8 mouse cellular contexts compared by ENCODE assay signal in genomic region chr10:127597311-127597901, GRCm38 (mm10). TPM values are rescaled to one million over a fixed set of nuclear protein-coding genes. Genes with fewer than 3 reads are reported as not detected.
DNase-seq lines count a peak whose midpoint lies in the region; ATAC-seq lines count a peak whose summit lies in the region.

No protein-coding gene starts in this region.

- no peak overlapping the region for H3K4me3 ChIP-seq in midbrain, embryonic 10.5 days
- H3K4me3 ChIP-seq in midbrain, embryonic 15.5 days: no peak overlapping the region
- H3K4me3 ChIP-seq in heart, embryonic 14.5 days (ENCODE audit: control insufficient read depth in 1 of 2, insufficient read depth in 1 of 2, low read depth in 1 of 2, low read length in 2 of 2): no peak overlapping the region
- no peak overlapping the region for H3K4me3 ChIP-seq in lung, embryonic 16.5 days (ENCODE audit: low read length)

- H3K9ac ChIP-seq in midbrain, embryonic 15.5 days: no peak overlapping the region
- 0 out of 2 replicates have a peak overlapping the region, but pooled peaks have one; percentile 1 for H3K9ac ChIP-seq in heart, embryonic 14.5 days (ENCODE audit: low read length)
- no peak overlapping the region for H3K9ac ChIP-seq in lung, embryonic 16.5 days (ENCODE audit: low read length)

- no peaks in the 10 kb centered on the region for H3K9me3 ChIP-seq in midbrain, embryonic 10.5 days (replicated peaks)
- H3K9me3 ChIP-seq in midbrain, embryonic 15.5 days: no peaks in the 10 kb centered on the region
- no peaks in the 10 kb centered on the region for H3K9me3 ChIP-seq in heart, embryonic 14.5 days (ENCODE audit: control insufficient read depth, low read length)
- H3K9me3 ChIP-seq in lung, embryonic 16.5 days (ENCODE audit: control insufficient read depth, low read length): no peaks in the 10 kb centered on the region

- peak overlapping the region; percentile 19; the same call in 1 of the 2 replicates for H3K27ac ChIP-seq in midbrain, embryonic 10.5 days (replicated peaks)
- H3K27ac ChIP-seq in midbrain, embryonic 15.5 days: no peak overlapping the region
- H3K27ac ChIP-seq in heart, embryonic 14.5 days (replicated peaks in 1 of 2; ENCODE audit: control insufficient read depth in 1 of 2, insufficient read depth in 1 of 2, low read depth in 2 of 2, low read length in 2 of 2): peak overlapping the region in 1 of 2 experiments; percentile 81; a peak in 3 of 4 replicates
- peak overlapping the region; percentile 55 for H3K27ac ChIP-seq in lung, embryonic 16.5 days (ENCODE audit: low read length)

- H3K4me2 ChIP-seq in midbrain, embryonic 15.5 days: no peak overlapping the region
- no peak overlapping the region for H3K4me2 ChIP-seq in heart, embryonic 14.5 days (ENCODE audit: low read length)
- H3K4me2 ChIP-seq in lung, embryonic 16.5 days (ENCODE audit: low read depth, low read length): no peak overlapping the region

- no peak for ATAC-seq in midbrain, embryonic 15.5 days (replicated peaks)
- no peak for ATAC-seq in heart, embryonic 14.5 days (ENCODE audit: insufficient number of reproducible peaks, insufficient read depth, low FRiP score, low read depth)
- no peak for ATAC-seq in lung, embryonic 16.5 days (ENCODE audit: low read depth)

- 85% methylated on average over 5 of the region's 5 CpGs for WGBS in midbrain, embryonic 10.5 days
- WGBS in midbrain, embryonic 15.5 days: 79% methylated on average over 5 of the region's 5 CpGs
- 73% methylated on average over 5 of the region's 5 CpGs for WGBS in heart, embryonic 14.5 days
- 66% methylated on average over 5 of the region's 5 CpGs for WGBS in lung, embryonic 16.5 days

- peaks cover 38% of the 10 kb centered on the region for H3K4me1 ChIP-seq in midbrain, embryonic 10.5 days
- peaks cover 9% of the 10 kb centered on the region; the same call in 1 of the 2 replicates for H3K4me1 ChIP-seq in midbrain, embryonic 15.5 days
- H3K4me1 ChIP-seq in heart, embryonic 14.5 days (ENCODE audit: control insufficient read depth in 2 of 2, insufficient read depth in 2 of 2, low read length in 2 of 2): peaks cover 52 to 64% of the 10 kb centered on the region in 2 experiments
- H3K4me1 ChIP-seq in lung, embryonic 16.5 days (replicated peaks; ENCODE audit: control insufficient read depth, insufficient read depth, low read length): peaks cover 75% of the 10 kb centered on the region

- peak; percentile 55 to 78 for DNase-seq in adrenal gland, adult (ENCODE audit: inconsistent age in 2 of 2, low spot score in 1 of 2)
- no peak for DNase-seq in adrenal gland, postnatal 4 days (ENCODE audit: low spot score in 2 of 2)
- DNase-seq in midbrain, embryonic 10.5 days (ENCODE audit: low spot score): no peak
- no peak for DNase-seq in natural killer cell, adult 2 months (ENCODE audit: low spot score in 2 of 2)
- DNase-seq in urinary bladder, postnatal 25 days (ENCODE audit: low spot score): no peak

- H3K27me3 ChIP-seq in midbrain, embryonic 10.5 days (ENCODE audit: low read depth, poor library complexity, severe bottlenecking): no peaks in the 10 kb centered on the region
- no peaks in the 10 kb centered on the region for H3K27me3 ChIP-seq in midbrain, embryonic 15.5 days (replicated peaks)
- H3K27me3 ChIP-seq in heart, embryonic 14.5 days (ENCODE audit: control insufficient read depth, insufficient read depth, low read length): no peaks in the 10 kb centered on the region
- H3K27me3 ChIP-seq in lung, embryonic 16.5 days (ENCODE audit: control insufficient read depth, insufficient read depth, low read depth, low read length): no peaks in the 10 kb centered on the region

- peaks cover 85% of the 10 kb centered on the region for H3K36me3 ChIP-seq in midbrain, embryonic 10.5 days
- peaks cover 42% of the 10 kb centered on the region for H3K36me3 ChIP-seq in midbrain, embryonic 15.5 days (replicated peaks)
- H3K36me3 ChIP-seq in heart, embryonic 14.5 days (ENCODE audit: control insufficient read depth, insufficient read depth, low read length): peaks cover 17% of the 10 kb centered on the region; the same call in 1 of the 2 replicates
- peaks cover 19% of the 10 kb centered on the region for H3K36me3 ChIP-seq in lung, embryonic 16.5 days (ENCODE audit: control insufficient read depth, insufficient read depth, low read length)

RNA-seq across cellular contexts. Expression of gene Lrp1, which starts 23.5 kb away (rescaled TPM):
- 100 to 1,000 TPM; 283 to 301 TPM for total RNA-seq in adrenal gland, postnatal 4 days (2021)
- 54.9 and 69.8 TPM in 2 replicates for polyA plus RNA-seq in midbrain, embryonic 10.5 days (2016; fragmentation: Nextera tagmentation; extraction: Ambion mirVana)
- polyA plus RNA-seq in midbrain, embryonic 15.5 days (2015; fragmentation: Nextera tagmentation; extraction: Ambion mirVana): 117 and 119 TPM in 2 replicates
- 29.4 and 31.2 TPM in 2 replicates for polyA plus RNA-seq in heart, embryonic 14.5 days (2014; fragmentation: Nextera tagmentation; extraction: Ambion mirVana)
- polyA plus RNA-seq in lung, embryonic 16.5 days (2015; fragmentation: Nextera tagmentation; extraction: Ambion mirVana): 78.9 and 83.6 TPM in 2 replicates

RNA-seq across cellular contexts. Expression of gene Stat6, which starts 45.4 kb away (rescaled TPM):
- total RNA-seq in adrenal gland, postnatal 4 days (2021): 10 to 100 TPM; 72.7 to 78.0 TPM
- 8.2 and 8.9 TPM in 2 replicates for polyA plus RNA-seq in midbrain, embryonic 10.5 days (2016; fragmentation: Nextera tagmentation; extraction: Ambion mirVana)
- 5.8 and 5.9 TPM in 2 replicates for polyA plus RNA-seq in midbrain, embryonic 15.5 days (2015; fragmentation: Nextera tagmentation; extraction: Ambion mirVana)
- polyA plus RNA-seq in heart, embryonic 14.5 days (2014; fragmentation: Nextera tagmentation; extraction: Ambion mirVana): 25.2 and 25.7 TPM in 2 replicates
- 47.4 and 49.2 TPM in 2 replicates for polyA plus RNA-seq in lung, embryonic 16.5 days (2015; fragmentation: Nextera tagmentation; extraction: Ambion mirVana)

Comparison
In these comparisons a context has a peak if more than half of its experiments do, and no peak if none do; other contexts are left out.
1. DNase-seq: peak in adrenal gland, adult (2 of 2); none in adrenal gland, postnatal 4 days (0 of 2), midbrain, embryonic 10.5 days (single experiment), natural killer cell, adult 2 months (0 of 2) and urinary bladder, postnatal 25 days (single experiment).